Mouse (Mus musculus): ENCODE measurements around the gene Rsph14. TPM values are rescaled to one million over a fixed set of nuclear protein-coding genes. Genes with fewer than 3 reads are reported as not detected.
A peak's percentile ranks its signal among the peaks of the same experiment; 100 is the strongest.

Gene Rsph14
- polyA plus RNA-seq, 1 experiment from 2014 or later, result 1.0 TPM

DNA sequence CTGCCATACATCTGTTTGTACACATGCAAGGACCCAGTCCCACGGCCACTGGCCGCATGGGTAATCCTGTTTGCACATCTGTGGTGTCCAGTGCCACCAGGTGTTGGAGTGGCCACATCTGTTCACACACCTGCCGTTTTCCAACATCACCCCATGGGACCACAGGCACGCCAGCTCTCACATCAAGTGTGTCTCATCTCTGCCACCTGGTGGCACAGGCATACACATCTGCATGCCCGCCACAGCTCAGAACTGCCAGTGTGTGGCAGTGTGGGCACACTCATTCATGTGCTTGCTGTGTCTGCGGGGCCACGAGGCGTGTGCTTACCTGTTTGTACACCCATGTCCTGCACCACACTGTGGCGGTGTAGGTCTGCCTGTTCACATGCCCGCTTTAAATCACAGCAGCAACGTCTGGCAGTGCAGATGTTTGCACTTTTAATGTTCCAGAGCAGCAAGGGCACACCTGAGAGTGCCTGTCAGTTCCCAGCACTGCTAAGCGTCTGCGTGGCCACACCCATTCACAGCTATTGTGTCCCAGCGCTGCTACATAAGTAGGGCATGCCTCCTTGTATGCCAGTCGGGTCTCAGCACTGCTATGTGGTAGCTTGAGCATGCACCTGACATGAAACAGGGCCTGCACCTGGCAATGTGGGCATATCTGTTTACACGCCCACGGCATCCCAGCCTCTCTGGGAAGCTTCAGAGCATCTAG, 111.4 kb downstream of the Rsph14 start:
- no peak overlapping the region for H3K4me3 ChIP-seq
- H3K27me3 ChIP-seq (ENCODE audit: insufficient read depth, poor library complexity, severe bottlenecking), result no peaks in the 10 kb centered on the region
- H3K27ac ChIP-seq, result no peak overlapping the region
- WGBS, result 47% methylated on average over 17 of the region's 17 CpGs
- no peaks in the 10 kb centered on the region for H3K36me3 ChIP-seq
- peaks cover 15% of the 10 kb centered on the region for H3K4me1 ChIP-seq (replicated peaks)
- peak; percentile 33 for DNase-seq (ENCODE audit: low spot score)
- no peaks in the 10 kb centered on the region for H3K9me3 ChIP-seq

DNA sequence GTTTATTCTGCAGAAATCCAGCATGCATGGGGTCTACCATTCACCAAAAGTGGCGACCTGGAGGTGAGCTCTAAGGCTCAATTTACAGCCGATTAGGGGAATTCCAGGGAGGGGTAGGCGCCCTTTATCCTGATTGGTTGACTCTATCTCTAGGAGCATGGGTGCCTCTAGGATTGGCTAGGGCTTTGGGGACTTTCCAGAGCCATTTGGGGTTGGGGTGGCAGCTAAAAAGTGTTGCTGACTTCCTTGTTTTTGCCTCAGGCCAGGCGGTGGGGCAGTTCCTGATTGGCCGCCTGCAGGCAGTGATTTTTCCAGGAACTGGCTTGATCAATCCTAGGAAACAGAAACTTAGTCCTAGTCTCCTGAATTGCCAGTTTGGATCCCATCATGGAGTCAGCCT, 113.1 kb downstream of the Rsph14 start:
- Histone ChIP-seq H3K4me1 (replicated peaks) (peaks cover 9% of the 10 kb centered on the region; the same call in 1 of the 2 replicates), H3K27me3 (ENCODE audit: insufficient read depth, poor library complexity, severe bottlenecking) (no peaks in the 10 kb centered on the region), H3K27ac (no peak overlapping the region), H3K36me3 (no peaks in the 10 kb centered on the region), H3K9me3 (no peaks in the 10 kb centered on the region), H3K4me3 (no peak overlapping the region)
- WGBS, result 42% methylated on average over 5 of the region's 5 CpGs
- no peak for DNase-seq (ENCODE audit: low spot score)

DNA sequence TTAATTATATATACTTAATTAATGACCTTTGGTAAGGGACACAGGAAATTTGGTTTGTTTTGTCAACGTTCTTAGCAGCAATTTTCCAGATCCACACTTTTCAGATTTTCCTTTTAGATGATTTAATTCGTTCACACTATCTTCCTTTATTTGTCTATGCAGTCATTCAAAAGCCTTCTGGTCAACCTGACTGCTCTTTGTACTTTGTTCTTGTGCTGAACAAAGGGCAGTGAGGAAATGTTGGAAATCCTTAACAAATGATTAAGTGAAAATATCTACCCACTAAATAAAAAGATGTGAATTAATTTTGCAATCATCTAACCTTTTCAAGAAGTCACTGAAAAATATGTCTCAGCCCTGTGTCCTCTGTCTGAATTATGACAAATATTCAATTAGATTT, 124.0 kb downstream of the Rsph14 start:
- H3K36me3 ChIP-seq, result no peaks in the 10 kb centered on the region
- H3K27ac ChIP-seq, result no peak overlapping the region
- no peak overlapping the region for H3K4me3 ChIP-seq
- no peaks in the 10 kb centered on the region for H3K4me1 ChIP-seq (replicated peaks)
- WGBS, result 84% methylated on average over 2 of the region's 2 CpGs
- H3K27me3 ChIP-seq (ENCODE audit: insufficient read depth, poor library complexity, severe bottlenecking), result no peaks in the 10 kb centered on the region
- H3K9me3 ChIP-seq, result no peaks in the 10 kb centered on the region
- DNase-seq (ENCODE audit: low spot score), result no peak

Other genes with a start within 250 kb of the Rsph14 start
- 9.9 and 15.0 TPM in 2 replicates for gene Gnaz, start 65.4 kb downstream of the Rsph14 start, polyA plus RNA-seq (2016; fragmentation: Nextera tagmentation; extraction: Ambion mirVana)
- 9.8 and 10.6 TPM in 2 replicates for gene Rab36, start 4.5 kb upstream of the Rsph14 start, polyA plus RNA-seq (2016; fragmentation: Nextera tagmentation; extraction: Ambion mirVana)
- 6.6 and 7.8 TPM in 2 replicates for gene Bcr, start 28.0 kb upstream of the Rsph14 start, polyA plus RNA-seq (2016; fragmentation: Nextera tagmentation; extraction: Ambion mirVana)
- gene Specc1l, start 179.5 kb upstream of the Rsph14 start, polyA plus RNA-seq (2016; fragmentation: Nextera tagmentation; extraction: Ambion mirVana), result 38.5 and 38.8 TPM in 2 replicates